Comparison of ENCODE assay signal across 8 mouse cellular contexts in genomic region chr15:99028874-99029458, GRCm38 (mm10). TPM values are rescaled to one million over a fixed set of nuclear protein-coding genes. Genes with fewer than 3 reads are reported as not detected.
DNase-seq lines count a peak whose midpoint lies in the region; ATAC-seq and TF ChIP-seq lines count a peak whose summit lies in the region.

No protein-coding gene starts in this region.

- no peaks in the 10 kb centered on the region for H3K27me3 ChIP-seq in G1E (ENCODE audit: insufficient read depth, low read length)
- no peaks in the 10 kb centered on the region; the same call in 1 of the 2 replicates for H3K27me3 ChIP-seq in forebrain, embryonic 16.5 days (replicated peaks; ENCODE audit: control insufficient read depth, insufficient read depth, low read length)
- no peaks in the 10 kb centered on the region for H3K27me3 ChIP-seq in liver, postnatal 0 days (ENCODE audit: insufficient read depth, low read length)

- peak overlapping the region; percentile 90 for H3K27ac ChIP-seq in gastrocnemius, adult 2 months
- no peak overlapping the region for H3K27ac ChIP-seq in forebrain, embryonic 16.5 days (ENCODE audit: low read length)
- peak overlapping the region; percentile 95 for H3K27ac ChIP-seq in liver, postnatal 0 days (ENCODE audit: low read depth)

- H3K4me2 ChIP-seq in forebrain, embryonic 16.5 days (ENCODE audit: low read length): peak overlapping the region; percentile 70
- peak overlapping the region; percentile 96 for H3K4me2 ChIP-seq in liver, postnatal 0 days (ENCODE audit: low read depth, low read length)

- H3K4me1 ChIP-seq in G1E (ENCODE audit: insufficient read depth, low read depth, low read length): peaks cover 25% of the 10 kb centered on the region
- peaks cover 21% of the 10 kb centered on the region for H3K4me1 ChIP-seq in forebrain, embryonic 16.5 days (replicated peaks; ENCODE audit: control insufficient read depth, insufficient read depth, low read length)
- H3K4me1 ChIP-seq in liver, postnatal 0 days (ENCODE audit: insufficient read depth): peaks cover 29% of the 10 kb centered on the region

- no peak for DNase-seq in gastrocnemius, adult 2 months
- DNase-seq in gastrocnemius, postnatal 4 days (ENCODE audit: low spot score in 2 of 2): no peak
- no peak for DNase-seq in G1E (ENCODE audit: low spot score)
- peak; percentile 30 for DNase-seq in liver, postnatal 0 days
- DNase-seq in gastrocnemius, postnatal 10 days: no peak
- no peak for DNase-seq in gastrocnemius, adult 18-20 months (ENCODE audit: low spot score)
- no peak for DNase-seq in urinary bladder, postnatal 4 days (ENCODE audit: low spot score in 2 of 2)

- no peak for ATAC-seq in G1E (ENCODE audit: extremely low read depth, insufficient number of reproducible peaks, low FRiP score, poor library complexity, severe bottlenecking)
- ATAC-seq in forebrain, embryonic 16.5 days: no peak
- ATAC-seq in liver, postnatal 0 days: no peak

- intact Hi-C loops in gastrocnemius, adult 2 months (cut with DNase I): no loop called here

- peak overlapping the region; percentile 52; the same call in 1 of the 2 replicates for H3K9ac ChIP-seq in forebrain, embryonic 16.5 days (replicated peaks; ENCODE audit: low read depth, low read length)
- H3K9ac ChIP-seq in liver, postnatal 0 days (replicated peaks): peak overlapping the region; percentile 80

- H3K9me3 ChIP-seq in G1E (replicated peaks): no peaks in the 10 kb centered on the region
- H3K9me3 ChIP-seq in forebrain, embryonic 16.5 days (ENCODE audit: control insufficient read depth, low read length): no peaks in the 10 kb centered on the region
- H3K9me3 ChIP-seq in liver, postnatal 0 days (ENCODE audit: low read length): no peaks in the 10 kb centered on the region

- H3K36me3 ChIP-seq in G1E (replicated peaks): peaks cover 19% of the 10 kb centered on the region
- H3K36me3 ChIP-seq in forebrain, embryonic 16.5 days (ENCODE audit: control insufficient read depth, insufficient read depth): no peaks in the 10 kb centered on the region
- peaks cover 14% of the 10 kb centered on the region for H3K36me3 ChIP-seq in liver, postnatal 0 days (replicated peaks; ENCODE audit: insufficient read depth, low read length)

- 12% methylated on average over 10 of the region's 10 CpGs for WGBS in forebrain, embryonic 16.5 days
- under 1% methylated on average over 10 of the region's 10 CpGs for WGBS in liver, postnatal 0 days (ENCODE audit: insufficient replicate concordance)

- peak overlapping the region; percentile 89 for H3K4me3 ChIP-seq in gastrocnemius, adult 2 months
- H3K4me3 ChIP-seq in G1E (ENCODE audit: low read depth, low read length): peak overlapping the region; percentile 87
- H3K4me3 ChIP-seq in forebrain, embryonic 16.5 days (replicated peaks; ENCODE audit: low read length): peak overlapping the region; percentile 44
- H3K4me3 ChIP-seq in liver, postnatal 0 days (ENCODE audit: low read depth, low read length): peak overlapping the region; percentile 71

- no peak for TF ChIP-seq CTCF in gastrocnemius, adult 2 months (IDR thresholded peaks at IDR 0.05)
- TF ChIP-seq CTCF in G1E (IDR thresholded peaks at IDR 0.05; ENCODE audit: low read depth, low read length): no peak
- no peak for TF ChIP-seq CTCF in liver, postnatal 0 days (IDR thresholded peaks at IDR 0.05; ENCODE audit: low read depth)

- no peak for TF ChIP-seq EP300 in liver, postnatal 0 days (IDR thresholded peaks at IDR 0.05; ENCODE audit: low read depth)

RNA-seq across cellular contexts. Expression of gene Tuba1c, which starts 0.7 kb away (rescaled TPM):
- total RNA-seq in gastrocnemius, adult 2 months (2021): 1 to 10 TPM; 7.1 to 7.7 TPM
- total RNA-seq in gastrocnemius, postnatal 4 days (2021): 10 to 100 TPM; 62.2 to 80.4 TPM
- total RNA-seq in G1E (2014; fragmentation: Nextera tagmentation) (856 and 1,023 TPM in 2 replicates), G1E (2017) (252 and 273 TPM in 2 replicates)
- 47.1 and 72.7 TPM in 2 replicates for polyA plus RNA-seq in G1E (2012)
- 42.1 and 48.9 TPM in 2 replicates for polyA plus RNA-seq in forebrain, embryonic 16.5 days (2015; fragmentation: Nextera tagmentation; extraction: Ambion mirVana)
- polyA plus RNA-seq in liver, postnatal 0 days (2015; fragmentation: Nextera tagmentation; extraction: Ambion mirVana): 149 and 152 TPM in 2 replicates
- total RNA-seq in gastrocnemius, postnatal 10 days (2021): 10 to 100 TPM; 31.9 to 39.8 TPM
- 1 to 10 TPM; 5.4 to 9.9 TPM for total RNA-seq in gastrocnemius, adult 18-20 months (2021)

RNA-seq across cellular contexts. Expression of gene Prph, which starts 26.0 kb away (rescaled TPM):
- total RNA-seq in gastrocnemius, adult 2 months (2021): 1 to 10 TPM in 1 of 2 experiments, under 1 TPM in 1; 0.31 to 1.2 TPM
- 1 to 10 TPM; 3.0 to 4.7 TPM for total RNA-seq in gastrocnemius, postnatal 4 days (2021)
- total RNA-seq in G1E (2014; fragmentation: Nextera tagmentation) (not detected in 2 replicates), G1E (2017) (not detected in 2 replicates)
- not detected in 2 replicates for polyA plus RNA-seq in G1E (2012)
- 1.3 and 2.2 TPM in 2 replicates for polyA plus RNA-seq in forebrain, embryonic 16.5 days (2015; fragmentation: Nextera tagmentation; extraction: Ambion mirVana)
- polyA plus RNA-seq in liver, postnatal 0 days (2015; fragmentation: Nextera tagmentation; extraction: Ambion mirVana): 0.53 and 0.85 TPM in 2 replicates
- 1 to 10 TPM; 1.7 to 2.0 TPM for total RNA-seq in gastrocnemius, postnatal 10 days (2021)
- total RNA-seq in gastrocnemius, adult 18-20 months (2021): under 1 TPM; 0.43 to 0.88 TPM

RNA-seq across cellular contexts. Expression of gene Troap, which starts 45.4 kb away (rescaled TPM):
- not detected for total RNA-seq in gastrocnemius, adult 2 months (2021)
- 10 to 100 TPM in 1 of 2 experiments, 1 to 10 TPM in 1; 5.9 to 10.6 TPM for total RNA-seq in gastrocnemius, postnatal 4 days (2021)
- total RNA-seq in G1E (2014; fragmentation: Nextera tagmentation) (58.2 and 59.0 TPM in 2 replicates), G1E (2017) (22.3 and 22.8 TPM in 2 replicates)
- 71.0 and 73.9 TPM in 2 replicates for polyA plus RNA-seq in G1E (2012)
- 15.9 and 17.3 TPM in 2 replicates for polyA plus RNA-seq in forebrain, embryonic 16.5 days (2015; fragmentation: Nextera tagmentation; extraction: Ambion mirVana)
- 5.6 and 6.7 TPM in 2 replicates for polyA plus RNA-seq in liver, postnatal 0 days (2015; fragmentation: Nextera tagmentation; extraction: Ambion mirVana)
- total RNA-seq in gastrocnemius, postnatal 10 days (2021): 1 to 10 TPM; 2.5 to 4.6 TPM
- under 1 TPM in 1 of 2 experiments, not detected in 1; 0.21 TPM for total RNA-seq in gastrocnemius, adult 18-20 months (2021)

RNA-seq across cellular contexts. Expression of gene C1ql4, which starts 58.7 kb away (rescaled TPM):
- total RNA-seq in gastrocnemius, adult 2 months (2021): not detected
- total RNA-seq in gastrocnemius, postnatal 4 days (2021): not detected
- total RNA-seq in G1E (2014; fragmentation: Nextera tagmentation) (not detected in 2 replicates), G1E (2017) (not detected in 2 replicates)
- not detected in 2 replicates for polyA plus RNA-seq in G1E (2012)
- polyA plus RNA-seq in forebrain, embryonic 16.5 days (2015; fragmentation: Nextera tagmentation; extraction: Ambion mirVana): 0.71 TPM in 1 of 2 replicates, not detected in the other
- 0.12 TPM in 1 of 2 replicates, not detected in the other for polyA plus RNA-seq in liver, postnatal 0 days (2015; fragmentation: Nextera tagmentation; extraction: Ambion mirVana)
- not detected for total RNA-seq in gastrocnemius, postnatal 10 days (2021)
- total RNA-seq in gastrocnemius, adult 18-20 months (2021): not detected
